Mouse (Mus musculus): ENCODE measurements around the gene 4933416C03Rik.

The 4933416C03Rik gene

GRCm38 (mm10) chr10:116079396-116079795 lies 34.3 kb downstream of the 4933416C03Rik start:
- no peak for DNase-seq (ENCODE audit: low spot score)

- no peak for DNase-seq (ENCODE audit: low spot score)
Measured at GRCm38 (mm10) chr10:116078636-116079035, 35.1 kb downstream of the 4933416C03Rik start.

- no peak for DNase-seq (ENCODE audit: low spot score)
Measured at GRCm38 (mm10) chr10:116075954-116076353, 37.8 kb downstream of the 4933416C03Rik start.

Data from urinary bladder, postnatal 25 days (tissue).